Mouse (Mus musculus) testis, adult 2 months (tissue): ENCODE data around the gene Nt5e. TPM values are rescaled to one million over a fixed set of nuclear protein-coding genes. Genes with fewer than 3 reads are reported as not detected.

Experiments
- H3K27ac ChIP-seq: fragments of 200-500 bp; 2 replicates; pipeline ENCODE4 v1.5.1; 2012; ENCODE audit warnings: low read depth, low read length; ENCODE audit not compliant: control insufficient read depth, insufficient read depth
- H3K27me3 ChIP-seq: fragments of 200-500 bp; 2 replicates; pipeline ENCODE4 v1.6.1; 2012; ENCODE audit warnings: mild to moderate bottlenecking, low read length, moderate library complexity; ENCODE audit not compliant: control insufficient read depth, insufficient read depth
- H3K36me3 ChIP-seq: fragments of 200-500 bp; 2 replicates; pipeline ENCODE4 v1.6.1; 2012; ENCODE audit warnings: mild to moderate bottlenecking, low read length; ENCODE audit not compliant: control insufficient read depth, insufficient read depth
- H3K4me1 ChIP-seq: fragments of 200-500 bp; 2 replicates; pipeline ENCODE4 v1.6.1; 2012; ENCODE audit warnings: low read length; ENCODE audit not compliant: control insufficient read depth, insufficient read depth
- H3K4me3 ChIP-seq: fragments of 200-500 bp; 2 replicates; pipeline ENCODE4 v1.5.1; 2012; ENCODE audit warnings: low read depth, mild to moderate bottlenecking, low read length, moderate library complexity, mixed read lengths; ENCODE audit not compliant: control insufficient read depth
- CTCF ChIP-seq: fragments of 200-500 bp; IDR thresholded peaks from 2 replicates; pipeline ENCODE4 v1.5.1; 2012; ENCODE audit warnings: low read depth, mild to moderate bottlenecking, inconsistent platforms, low read length, moderate library complexity; ENCODE audit not compliant: control insufficient read depth, insufficient read depth, insufficient replicate concordance
- POLR2A ChIP-seq: fragments of 200-500 bp; IDR thresholded peaks from 2 replicates; pipeline ENCODE4 v1.6.1; 2012; ENCODE audit warnings: low read depth, mild to moderate bottlenecking, inconsistent platforms, low read length, moderate library complexity; ENCODE audit not compliant: control insufficient read depth
- polyA plus RNA-seq: library from polyadenylated mRNA; depleted of rRNA; stranded (reverse); fragments of >200 nt; gene quantifications from 2 replicates; pipeline ENCODE4 v1.2.3, GENCODE M21; 2012; rRNA removed

The Nt5e gene
- polyA plus RNA-seq, 1 experiment: 5.5 TPM

DNA sequence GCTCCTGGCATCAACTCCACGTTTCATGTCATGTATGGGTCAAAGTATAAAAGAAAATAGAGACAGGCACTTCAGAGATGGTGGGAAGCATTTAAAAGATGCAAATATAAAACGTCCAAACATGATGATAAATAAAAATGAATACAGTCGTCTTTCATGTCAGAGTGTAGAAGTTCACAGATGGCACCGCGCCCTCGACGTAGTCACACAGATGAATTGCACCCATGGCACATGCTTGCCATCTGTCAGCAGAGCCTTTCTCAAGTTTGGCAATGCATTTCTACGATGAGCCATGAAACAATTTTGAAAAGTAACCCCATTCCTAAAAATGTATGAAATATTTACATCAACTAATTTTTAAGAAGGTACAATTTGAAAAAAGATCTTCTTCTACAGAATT lies 67.9 kb downstream of the Nt5e start:
- no peaks in the 10 kb centered on the region for H3K27me3 ChIP-seq
- H3K36me3 ChIP-seq: peaks cover 2% of the 10 kb centered on the region
- TF ChIP-seq POLR2A: no peak
- no peak for TF ChIP-seq CTCF
- H3K27ac ChIP-seq: no peak overlapping the region
- H3K4me1 ChIP-seq: no peaks in the 10 kb centered on the region
- no peak overlapping the region for H3K4me3 ChIP-seq

GRCm38 (mm10) chr9:88398461-88398860 lies 71.5 kb downstream of the Nt5e start:
- Histone ChIP-seq H3K27ac (no peak overlapping the region), H3K4me1 (no peaks in the 10 kb centered on the region), H3K4me3 (no peak overlapping the region), H3K36me3 (no peaks in the 10 kb centered on the region; the same call in 1 of the 2 replicates), H3K27me3 (no peaks in the 10 kb centered on the region)
- TF ChIP-seq POLR2A: no peak
- no peak for TF ChIP-seq CTCF

- TF ChIP-seq POLR2A (no peak), CTCF (no peak)
- Histone ChIP-seq H3K4me3 (no peak overlapping the region), H3K4me1 (no peaks in the 10 kb centered on the region), H3K27ac (no peak overlapping the region), H3K36me3 (no peaks in the 10 kb centered on the region), H3K27me3 (no peaks in the 10 kb centered on the region)
These were observed 77.1 kb downstream of the Nt5e start for GRCm38 (mm10) chr9:88404088-88404487.

DNA sequence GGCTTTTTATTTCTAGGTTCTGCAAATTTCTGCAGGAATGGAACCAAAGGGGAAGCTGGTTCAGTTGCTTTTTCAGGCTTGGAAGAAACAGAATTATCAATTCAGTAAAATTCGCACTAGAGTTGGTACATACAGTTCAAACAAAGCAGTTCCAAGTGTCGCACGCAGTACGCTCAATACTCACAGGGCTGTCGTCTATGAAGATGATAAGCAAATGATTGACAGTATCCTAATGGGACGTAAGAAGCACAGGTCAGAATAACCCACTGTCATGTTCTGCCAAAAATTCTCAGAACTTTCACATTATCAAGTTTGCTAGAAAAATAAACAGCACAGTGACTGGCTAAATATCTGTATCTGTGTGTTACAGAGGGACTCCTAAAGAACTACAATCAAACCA lies 77.5 kb downstream of the Nt5e start:
- H3K4me1 ChIP-seq: no peaks in the 10 kb centered on the region
- no peaks in the 10 kb centered on the region for H3K27me3 ChIP-seq
- TF ChIP-seq CTCF (no peak), POLR2A (no peak)
- no peak overlapping the region for H3K27ac ChIP-seq
- no peaks in the 10 kb centered on the region for H3K36me3 ChIP-seq
- no peak overlapping the region for H3K4me3 ChIP-seq

DNA sequence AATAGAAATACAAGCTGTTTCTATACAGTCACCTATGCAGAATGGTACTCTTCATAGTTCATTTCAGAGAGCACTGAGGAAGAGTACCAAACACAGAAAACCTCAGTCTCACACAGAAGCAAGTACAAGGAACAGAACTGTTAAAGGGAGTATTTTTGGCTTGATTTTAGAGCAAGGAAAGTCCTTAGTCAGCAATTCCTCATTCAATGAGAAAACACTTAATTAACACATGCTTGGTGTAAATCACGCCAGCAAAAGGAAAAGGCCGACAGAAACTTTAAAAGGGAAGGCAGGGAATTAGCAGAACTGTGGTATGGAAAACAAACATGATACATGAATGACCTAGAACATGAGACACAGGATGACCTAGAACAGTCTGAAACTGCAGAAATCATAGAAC lies 83.0 kb downstream of the Nt5e start:
- H3K36me3 ChIP-seq: no peaks in the 10 kb centered on the region
- H3K4me3 ChIP-seq: no peak overlapping the region
- H3K4me1 ChIP-seq: no peaks in the 10 kb centered on the region
- no peaks in the 10 kb centered on the region for H3K27me3 ChIP-seq
- TF ChIP-seq POLR2A (no peak), CTCF (no peak)
- H3K27ac ChIP-seq: no peak overlapping the region

DNA sequence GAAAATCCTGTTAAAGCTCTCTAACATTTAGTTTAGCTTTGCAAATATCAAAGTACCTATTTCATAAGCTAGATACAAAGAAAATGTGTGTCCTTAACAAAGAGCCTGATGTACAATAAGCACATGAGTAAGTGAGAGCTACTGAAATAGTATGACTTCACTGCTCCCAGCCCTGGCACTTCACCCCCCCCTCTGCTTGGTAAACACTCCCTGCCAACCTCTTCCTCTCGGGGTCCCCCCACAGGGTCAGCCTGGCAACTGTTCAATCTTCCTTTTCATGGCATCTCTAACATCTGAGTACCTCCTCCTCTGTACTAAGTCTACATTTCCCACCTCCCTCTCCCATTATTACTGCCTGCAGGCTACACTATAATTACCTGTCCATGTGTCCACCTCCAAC lies 89.8 kb downstream of the Nt5e start:
- no peak for TF ChIP-seq CTCF
- TF ChIP-seq POLR2A: no peak
- H3K4me1 ChIP-seq: no peaks in the 10 kb centered on the region
- no peak overlapping the region for H3K27ac ChIP-seq
- H3K36me3 ChIP-seq: peaks cover 1% of the 10 kb centered on the region
- H3K27me3 ChIP-seq: no peaks in the 10 kb centered on the region
- H3K4me3 ChIP-seq: no peak overlapping the region

Other genes with a start within 250 kb of the Nt5e start
- gene Snx14, start 111.8 kb downstream of the Nt5e start, polyA plus RNA-seq: 13.3 and 15.8 TPM in 2 replicates
- gene Gm20537, start 129.4 kb downstream of the Nt5e start, polyA plus RNA-seq: 1.1 and 1.7 TPM in 2 replicates
- gene Syncrip, start 155.4 kb downstream of the Nt5e start, polyA plus RNA-seq: 4.4 and 7.7 TPM in 2 replicates
- 9.8 and 19.7 TPM in 2 replicates for gene Zfp949, start 220.8 kb downstream of the Nt5e start, polyA plus RNA-seq